Mouse (Mus musculus) spleen, adult 2 months (tissue): ENCODE measurements at regions not wholly inside any gene's neighbourhood (a gene's known extent, or its start where the extent isn't known, plus 50 kb on each side); places are given as distances from the start of the nearest gene placed in this dataset.

Experiments
- CTCF ChIP-seq: fragments of 200-500 bp; IDR thresholded peaks from 2 replicates; pipeline ENCODE4 v1.5.1; 2011; ENCODE audit warnings: mild to moderate bottlenecking, inconsistent platforms; ENCODE audit not compliant: insufficient read depth, insufficient read length, insufficient replicate concordance; ENCODE audit errors: extremely low read depth
- POLR2A ChIP-seq: fragments of 200-500 bp; IDR thresholded peaks from 2 replicates; pipeline ENCODE4 v1.6.1; 2011; ENCODE audit warnings: low read depth, low read length, inconsistent platforms

- TF ChIP-seq CTCF (no peak), POLR2A (no peak)
These were observed 120.5 kb downstream of the Tfcp2l1 start for GRCm38 (mm10) chr1:118748196-118748595.
